11 mouse cellular contexts compared by ENCODE assay signal in the genomic region with DNA sequence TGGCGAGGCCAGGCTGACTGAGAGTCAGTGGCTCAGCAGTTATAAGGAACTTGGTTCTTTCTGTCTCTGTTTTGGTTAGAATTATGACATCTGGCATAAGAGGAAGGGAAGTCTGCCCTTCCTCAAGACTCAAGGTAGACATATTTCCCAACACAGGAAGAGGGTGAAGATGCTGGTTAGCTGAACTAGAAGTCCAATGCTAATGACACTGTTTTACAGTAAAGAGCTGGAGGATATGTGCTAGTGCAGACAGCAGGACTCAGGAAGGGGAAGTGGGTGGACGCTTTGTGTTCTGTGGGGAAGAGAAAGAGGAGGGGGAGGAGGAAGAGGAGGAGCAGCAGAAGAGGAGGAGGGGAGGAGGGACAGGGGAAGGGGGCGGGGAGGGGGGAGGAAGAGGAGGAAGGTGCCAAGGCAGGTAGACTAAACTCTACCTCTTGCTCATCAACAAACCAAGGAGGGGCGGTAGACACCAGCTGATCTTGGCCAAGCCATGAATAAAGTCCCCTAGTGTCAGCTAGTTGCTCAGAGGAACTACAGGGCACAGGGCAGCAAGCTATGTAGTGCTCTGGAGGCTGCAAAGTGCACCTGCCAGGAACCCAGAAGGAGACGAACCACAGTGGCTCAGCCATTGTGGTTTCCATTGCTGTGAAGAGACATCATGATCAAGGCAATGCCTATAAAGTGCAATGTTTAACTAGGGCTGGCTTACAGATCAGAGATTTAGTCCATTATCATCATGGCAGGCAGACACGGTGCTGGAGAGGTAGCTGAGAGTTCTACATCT. TPM values are rescaled to one million over a fixed set of nuclear protein-coding genes. Genes with fewer than 3 reads are reported as not detected.
A peak's percentile ranks its signal among the peaks of the same experiment; 100 is the strongest.
DNase-seq lines count a peak whose midpoint lies in the region; ATAC-seq and TF ChIP-seq lines count a peak whose summit lies in the region.
"Had no signal": no experiment of that assay in that cellular context is flagged by ENCODE, and none has a peak within 500 bp of the region (broad histone marks: within the 10 kb centered on the region; RNA-seq: fewer than 3 reads in every experiment).

No protein-coding gene starts in this region.

- no peak overlapping the region for H3K4me3 ChIP-seq in spleen, adult 2 months (ENCODE audit: extremely low read depth, insufficient read depth, insufficient read length)
- no peak overlapping the region for H3K4me3 ChIP-seq in brown adipose tissue, adult 24 weeks (ENCODE audit: insufficient read depth, low read depth, low read length)
- H3K4me3 ChIP-seq: limb, embryonic 13.5 days had no signal

- no peak for TF ChIP-seq CTCF in spleen, adult 2 months (IDR thresholded peaks at IDR 0.05; ENCODE audit: extremely low read depth, insufficient read depth, insufficient read length, insufficient replicate concordance)

- H3K27ac ChIP-seq in spleen, adult 2 months (ENCODE audit: insufficient read depth, low read length), result peak overlapping the region; percentile 86
- peak overlapping the region; percentile 19 for H3K27ac ChIP-seq in brown adipose tissue, adult 24 weeks (replicated peaks; ENCODE audit: low read depth, low read length)
- H3K27ac ChIP-seq: limb, embryonic 13.5 days had no signal

- H3K27me3 ChIP-seq in spleen, adult 2 months (ENCODE audit: control insufficient read depth, insufficient read depth, low read length), result no peaks in the 10 kb centered on the region
- H3K27me3 ChIP-seq: limb, embryonic 13.5 days had no signal

- peak in 1 of 2 experiments; percentile 43 for DNase-seq in spleen, adult 2 months (ENCODE audit: low read depth in 1 of 2, low spot score in 2 of 2)
- DNase-seq in spleen, postnatal 14 days (ENCODE audit: low spot score in 2 of 2), result no peak
- peak; percentile 44 for DNase-seq in thymus, postnatal 4 days
- DNase-seq in adrenal gland, adult (ENCODE audit: inconsistent age in 2 of 2, low spot score in 1 of 2), result no peak
- no peak for DNase-seq in MN1 (ENCODE audit: low spot score)
- DNase-seq: cerebellum, adult 8-10 months; heart, postnatal 36 days; retina, postnatal 1 day had no signal

- H3K36me3 ChIP-seq in spleen, adult 2 months (ENCODE audit: control insufficient read depth, insufficient read depth, low read length), result no peaks in the 10 kb centered on the region
- H3K36me3 ChIP-seq: limb, embryonic 13.5 days had no signal

- ATAC-seq in megakaryocyte progenitor cell, adult 5-6 weeks (replicated peaks; ENCODE audit: poor library complexity), result peak; percentile 90

- WGBS in spleen, adult 2 months, result 13% methylated on average over 6 of the region's 6 CpGs

- H3K4me1 ChIP-seq in spleen, adult 2 months (ENCODE audit: control insufficient read depth, insufficient read depth, insufficient read length), result peaks cover 16% of the 10 kb centered on the region
- no peaks in the 10 kb centered on the region; the same call in 1 of the 2 replicates for H3K4me1 ChIP-seq in brown adipose tissue, adult 24 weeks (ENCODE audit: control insufficient read depth, insufficient read depth, insufficient read length, low read length)

- TF ChIP-seq POLR2A in spleen, adult 2 months (IDR thresholded peaks at IDR 0.05; ENCODE audit: low read depth, low read length), result no peak

RNA-seq across cellular contexts. Expression of gene Ntpcr, which starts 4.5 kb away (rescaled TPM):
- 11.8 and 12.5 TPM in 2 replicates for polyA plus RNA-seq in spleen, adult 2 months (2012; rRNA removed)
- 9.6 and 13.7 TPM in 2 replicates for polyA plus RNA-seq in brown adipose tissue, adult 24 weeks (2012; ENCODE audit: insufficient read depth, insufficient read length, missing spikeins)
- total RNA-seq in megakaryocyte progenitor cell, adult 5-6 weeks (2015), result 50.4 and 51.5 TPM in 2 replicates
- total RNA-seq in megakaryocyte progenitor cell, adult 5-6 weeks (2017), result 26.9 and 31.3 TPM in 2 replicates

RNA-seq across cellular contexts. Expression of gene Map10, which starts 55.6 kb away (rescaled TPM):
- 0.88 and 1.7 TPM in 2 replicates for polyA plus RNA-seq in spleen, adult 2 months (2012; rRNA removed)
- 0.48 and 0.75 TPM in 2 replicates for polyA plus RNA-seq in brown adipose tissue, adult 24 weeks (2012; ENCODE audit: insufficient read depth, insufficient read length, missing spikeins)
- total RNA-seq in megakaryocyte progenitor cell, adult 5-6 weeks (2015), result 1.2 and 1.3 TPM in 2 replicates
- total RNA-seq in megakaryocyte progenitor cell, adult 5-6 weeks (2017), result 1.1 and 1.3 TPM in 2 replicates
